Mouse (Mus musculus): ENCODE measurements around the gene Myrip. TPM values are rescaled to one million over a fixed set of nuclear protein-coding genes. Genes with fewer than 3 reads are reported as not detected.

The Myrip gene
- total RNA-seq, 2 experiments from 2014 or later: 6.0 to 8.7 TPM

Other genes starting within 250 kb of the Myrip start
- gene Cx3cr1, start 231.6 kb upstream of the Myrip start, total RNA-seq (2021): 1 to 10 TPM; 2.4 to 3.8 TPM
- not detected for gene Ccr8, start 209.4 kb upstream of the Myrip start, total RNA-seq (2021)
- 10 to 100 TPM; 20.3 to 21.5 TPM for gene Slc25a38, start 191.1 kb upstream of the Myrip start, total RNA-seq (2021)
- 100 to 1,000 TPM; 879 to 949 TPM for gene Rpsa, start 173.8 kb upstream of the Myrip start, total RNA-seq (2021)
- gene Mobp, start 151.8 kb upstream of the Myrip start, total RNA-seq (2021): under 1 TPM; 0.09 to 0.27 TPM
- 10 to 100 TPM; 46.2 to 51.3 TPM for gene Eif1b, start 190.7 kb downstream of the Myrip start, total RNA-seq (2021)
- 1 to 10 TPM in 1 of 2 experiments, under 1 TPM in 1; 0.87 to 1.1 TPM for gene Entpd3, start 238.3 kb downstream of the Myrip start, total RNA-seq (2021)

Measured in adrenal gland, postnatal 10 days (tissue).